Mouse (Mus musculus) spleen, postnatal 4 days (tissue): ENCODE results near the gene Rrp9.

Source experiments
- DNase-seq, 2 experiments: peaks; one replicate each; pipeline ENCODE4 v3.0.0; 2022; ENCODE audit warnings: low spot score in 2 of 2

The Rrp9 gene

DNA sequence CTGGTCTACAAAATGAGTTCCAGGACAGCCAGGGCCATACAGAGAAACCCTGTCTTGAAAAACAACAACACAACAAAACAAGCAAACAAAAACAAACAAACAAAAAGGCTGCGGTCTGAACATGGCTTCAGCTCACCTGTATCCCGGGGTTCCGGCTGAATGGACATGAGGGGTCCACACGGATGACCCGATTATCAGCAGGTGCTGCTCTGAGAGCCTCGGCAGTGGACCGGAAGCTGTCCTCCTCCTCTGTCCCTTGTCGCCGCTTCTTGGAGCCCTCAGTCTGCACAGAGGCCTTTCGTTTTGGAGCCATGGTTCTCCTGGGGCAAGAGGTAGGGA is at the start of gene Rrp9:
Gene Rrp9, plus strand, starts transcription at position 301 of the 339 bp plus-strand sequence.
- no peak for DNase-seq

DNA sequence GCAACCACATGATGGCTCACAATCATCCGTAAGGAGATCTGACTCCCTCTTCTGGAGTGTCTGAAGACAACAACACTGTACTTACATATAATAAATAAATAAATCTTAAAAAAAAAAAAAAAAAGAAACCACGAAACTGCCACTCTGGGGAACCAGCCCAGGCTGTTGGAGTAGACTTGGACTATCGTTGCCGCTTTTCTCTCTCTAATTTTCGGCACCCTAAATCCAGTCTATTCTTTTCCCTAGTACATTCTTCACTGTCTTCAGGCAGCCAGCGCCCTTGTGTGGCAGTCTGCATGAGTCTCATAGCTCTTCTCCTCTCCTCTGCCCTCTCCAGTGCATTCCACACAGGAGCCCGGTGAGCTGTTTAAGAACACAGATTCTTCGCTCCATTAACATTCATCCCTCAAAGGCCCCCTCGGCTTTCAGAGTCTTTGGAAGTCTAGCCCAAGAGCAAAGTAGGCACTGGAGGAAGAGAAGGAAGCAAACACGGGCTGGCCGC is 47.0 kb upstream of the Rrp9 start:
- no peak for DNase-seq

DNA sequence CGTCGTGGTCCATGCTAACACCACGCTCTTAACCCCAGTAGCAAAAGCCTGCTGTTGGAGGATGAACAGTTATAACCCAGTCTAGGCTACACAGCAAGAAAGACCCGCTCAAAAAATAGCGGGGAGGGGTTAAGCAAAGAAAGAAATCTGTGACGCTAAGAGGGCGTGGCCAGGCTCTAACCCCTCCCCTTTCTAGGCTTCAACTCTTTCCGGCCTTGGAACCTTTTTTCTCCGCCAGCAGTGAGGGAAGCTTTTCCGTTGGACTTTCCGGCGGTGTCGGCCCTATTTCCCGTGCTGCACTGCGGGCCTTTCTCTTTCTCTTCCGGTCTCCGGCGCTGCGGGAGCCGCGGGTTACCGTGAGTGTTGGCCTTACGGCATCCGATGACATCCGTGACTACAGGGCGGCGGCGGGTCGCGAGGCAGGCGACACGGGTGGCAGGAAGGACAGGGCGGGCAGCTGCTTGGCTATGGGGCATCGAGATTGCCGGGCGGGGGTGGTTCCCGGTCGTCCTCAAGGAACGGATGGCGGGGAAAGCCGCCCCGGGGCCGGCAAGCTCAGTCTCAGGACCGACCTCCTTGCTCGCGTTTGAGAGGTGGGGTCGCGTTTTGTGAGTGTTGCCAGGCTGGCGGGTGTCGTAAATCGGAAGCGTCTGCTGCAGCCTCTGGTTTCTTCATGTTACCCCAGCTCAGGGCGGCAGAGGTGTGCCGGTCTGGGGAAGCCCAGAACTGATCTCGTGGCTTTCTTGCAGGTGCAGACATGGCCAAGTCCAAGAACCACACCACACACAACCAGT is 46.3 kb upstream of the Rrp9 start, which contains the start of gene Rpl29:
Gene Rpl29, plus strand, starts transcription at position 234 of the 794 bp plus-strand sequence.
- DNase-seq, result peak; percentile 92 to 95

DNA sequence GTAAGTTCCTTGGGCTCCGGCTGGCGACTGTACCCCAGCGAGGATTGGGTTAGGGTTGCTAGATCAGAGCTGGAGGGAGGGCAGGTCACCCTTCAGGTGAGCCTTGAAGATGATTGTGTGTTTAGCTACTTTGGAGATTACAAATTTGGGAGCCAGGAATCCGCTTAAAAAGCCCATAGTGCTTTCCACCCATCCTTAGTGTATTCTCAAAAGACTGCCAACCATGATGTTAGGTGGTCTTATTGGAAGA is 45.8 kb upstream of the Rrp9 start:
- DNase-seq, result no peak

DNA sequence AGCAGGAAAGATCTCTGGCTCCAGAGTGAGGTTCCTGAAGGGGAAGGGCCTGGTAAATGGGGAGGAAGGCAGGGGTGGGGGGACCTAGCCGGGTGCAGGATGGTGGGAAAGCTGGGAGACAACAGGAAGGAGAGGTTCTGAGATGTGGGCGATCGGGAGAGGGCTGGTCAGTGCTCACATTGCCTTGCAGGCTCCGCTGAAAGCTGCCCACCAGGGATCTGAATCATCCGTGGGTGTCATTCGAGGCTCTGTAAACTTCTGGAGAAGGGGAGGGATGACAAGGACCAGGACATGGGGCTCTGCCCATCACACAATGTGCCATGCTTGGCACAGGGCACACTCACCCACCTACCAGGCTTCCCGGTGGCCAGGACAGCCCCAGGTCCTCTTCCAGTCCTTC is 42.4 kb upstream of the Rrp9 start:
- DNase-seq, result no peak

DNA sequence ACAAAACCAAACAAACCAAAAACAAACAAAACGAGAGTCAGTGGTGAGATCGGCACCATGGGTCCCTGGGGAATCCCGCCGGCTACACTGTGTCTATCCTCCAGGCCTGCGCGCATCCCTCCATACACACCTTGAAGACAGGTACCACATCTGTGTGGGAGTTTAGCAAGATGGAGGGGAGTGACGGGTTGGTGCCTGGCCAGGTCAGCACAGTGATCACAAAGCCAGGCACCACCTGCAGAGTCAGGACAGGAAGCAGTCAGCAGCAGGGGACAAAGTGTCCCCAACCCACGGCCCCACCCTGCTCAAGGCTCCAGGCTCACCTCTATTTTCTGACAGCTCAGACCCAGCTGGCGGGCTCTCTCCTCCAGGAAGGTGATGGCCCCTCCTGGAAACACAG is 39.2 kb upstream of the Rrp9 start:
- no peak for DNase-seq

DNA sequence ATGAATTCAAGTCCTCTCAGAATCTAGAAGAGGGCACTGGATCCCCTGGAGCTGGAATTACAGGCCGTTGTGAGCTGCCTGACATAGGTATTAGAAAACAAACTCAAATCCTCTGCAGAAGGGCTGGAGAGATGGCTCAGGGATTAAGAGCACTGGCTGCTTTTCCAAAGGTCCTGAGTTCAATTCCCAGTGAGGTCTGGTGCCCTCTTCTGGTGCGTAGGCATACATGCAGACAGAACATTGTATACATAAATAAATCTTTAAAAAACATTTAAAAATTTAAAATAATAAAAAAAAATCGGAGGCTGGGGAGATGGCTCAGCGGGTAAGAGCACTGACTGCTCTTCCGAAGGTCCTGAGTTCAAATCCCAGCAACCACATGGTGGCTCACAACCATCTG is 33.1 kb upstream of the Rrp9 start:
- DNase-seq, result no peak

DNA sequence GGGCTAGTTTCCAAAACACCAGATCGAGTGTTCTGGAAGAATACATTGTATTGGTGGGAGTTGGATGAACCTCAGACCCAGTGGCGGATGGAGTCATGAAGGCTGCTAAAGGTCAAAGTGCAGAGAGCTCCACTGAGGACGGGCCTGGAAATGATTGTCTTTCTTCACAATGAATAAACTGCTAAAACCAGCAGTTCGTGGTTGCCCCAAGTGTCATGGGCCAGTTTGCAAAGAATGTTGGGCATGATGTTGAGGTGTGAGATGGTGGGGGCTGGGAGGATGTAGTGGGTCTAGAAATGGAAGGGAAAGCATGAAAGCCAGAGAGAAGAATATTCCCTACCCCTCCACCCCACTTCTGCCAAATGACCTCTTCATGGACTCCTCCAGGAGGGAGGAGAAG is 30.9 kb upstream of the Rrp9 start:
- DNase-seq, result no peak

DNA sequence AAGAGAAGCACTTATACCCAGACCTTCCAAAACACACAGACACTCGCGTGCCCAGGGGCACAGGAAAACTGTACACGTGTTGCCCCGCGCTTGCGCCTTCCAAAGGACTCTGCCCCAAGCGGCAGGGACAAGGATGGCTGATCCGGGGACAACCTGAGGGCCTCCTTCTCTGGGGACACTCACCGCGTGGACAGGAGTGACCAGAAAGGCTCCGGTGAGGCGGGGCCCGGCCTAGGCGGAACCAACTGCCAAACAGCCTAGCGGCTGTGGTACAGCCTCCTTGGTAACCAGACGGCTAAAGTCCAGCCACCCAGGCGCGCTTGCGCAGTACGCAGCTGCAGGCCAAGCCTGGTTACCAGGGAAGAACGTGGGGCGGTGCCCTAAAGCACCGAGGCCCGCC is 28.4 kb upstream of the Rrp9 start, which contains the start of the genes Abhd14b and Abhd14a:
Gene Abhd14b, plus strand, starts transcription at position 112 of the 400 bp plus-strand sequence.
Gene Abhd14a, minus strand, starts transcription at position 331 of the 400 bp plus-strand sequence.
- peak; percentile 79 to 88 for DNase-seq

DNA sequence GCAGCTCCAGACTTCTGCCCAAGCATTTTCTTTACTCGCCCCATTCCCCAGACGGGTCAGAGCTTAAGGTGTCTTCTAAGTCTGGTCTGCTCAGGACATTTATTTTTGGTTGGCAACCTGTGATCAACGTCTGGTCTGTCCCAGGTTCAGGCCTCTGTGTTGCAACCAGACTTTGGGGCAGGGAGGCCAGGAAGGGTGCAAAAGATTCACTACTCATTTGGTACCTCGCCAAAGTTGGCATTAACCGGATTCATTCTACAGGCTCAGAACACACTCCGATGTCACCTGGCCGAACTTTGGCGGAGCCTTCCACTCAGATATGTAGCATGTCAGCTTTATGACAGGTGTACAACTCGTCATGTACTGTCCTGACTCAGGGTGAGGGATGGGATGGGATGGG is 27.8 kb upstream of the Rrp9 start:
- no peak for DNase-seq

DNA sequence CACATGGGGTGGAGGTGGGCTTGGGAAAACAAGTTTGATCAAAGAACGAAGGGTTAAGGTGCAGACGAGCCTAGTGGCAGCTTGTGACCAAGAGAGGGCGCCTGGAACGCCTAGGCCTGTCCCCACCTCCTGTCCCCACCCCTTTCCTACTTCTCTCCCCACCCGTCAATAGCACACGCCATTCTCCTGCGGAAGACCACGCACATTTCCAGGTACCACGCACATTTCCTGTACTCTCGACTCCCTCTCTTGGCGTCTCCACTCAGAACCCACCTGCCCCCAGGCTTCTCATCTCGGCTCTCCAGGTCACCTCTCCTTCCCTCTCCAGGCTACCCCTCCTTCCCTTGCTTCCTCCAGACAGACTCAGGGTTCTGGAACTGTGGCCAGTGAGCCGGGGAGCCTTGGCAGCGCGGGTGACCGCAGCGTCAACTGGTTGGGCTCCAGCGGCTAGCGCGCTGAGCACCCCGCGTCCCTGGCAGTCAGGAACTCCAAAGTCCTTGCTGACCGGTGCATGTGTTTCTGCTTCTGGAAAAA is 27.2 kb upstream of the Rrp9 start:
- peak in 1 of 2 experiments; percentile 52 for DNase-seq

DNA sequence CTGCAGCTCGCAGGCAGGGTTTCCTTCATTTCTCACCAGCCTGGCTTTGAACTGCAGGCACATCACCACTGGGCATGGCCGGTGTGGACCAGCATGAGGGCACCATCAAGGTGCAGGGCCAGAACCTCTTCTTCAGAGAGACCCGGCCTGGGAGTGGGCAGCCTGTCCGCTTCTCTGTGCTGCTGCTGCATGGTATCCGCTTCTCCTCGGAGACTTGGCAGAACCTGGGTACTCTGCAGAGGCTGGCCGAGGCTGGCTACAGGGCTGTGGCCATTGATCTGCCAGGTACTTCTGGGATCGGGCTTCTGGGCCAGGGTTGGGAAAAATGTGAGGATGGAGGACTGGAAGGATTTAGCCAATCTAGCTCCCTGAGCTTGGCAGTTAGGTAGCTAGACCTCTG is 25.8 kb upstream of the Rrp9 start:
- DNase-seq, result no peak

DNA sequence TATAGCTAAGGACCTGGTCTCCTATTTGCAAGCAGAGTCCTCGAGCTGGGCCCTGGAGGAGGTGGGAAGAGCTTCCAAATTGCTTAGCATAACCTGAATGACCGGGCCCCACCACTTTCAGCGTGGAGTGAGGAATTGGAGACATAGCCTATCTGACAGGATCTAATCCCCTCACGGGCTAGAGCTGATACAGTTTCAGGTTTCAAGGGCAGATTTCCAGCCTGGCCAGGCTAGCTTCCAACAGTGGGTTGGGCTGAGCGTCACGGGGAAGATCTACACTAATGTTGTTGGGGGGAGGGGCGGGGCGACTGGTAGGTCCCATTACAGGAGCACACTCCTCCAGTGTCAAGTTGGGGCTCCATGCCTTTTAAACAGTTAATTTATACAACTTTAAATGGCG is 25.1 kb upstream of the Rrp9 start:
- no peak for DNase-seq

DNA sequence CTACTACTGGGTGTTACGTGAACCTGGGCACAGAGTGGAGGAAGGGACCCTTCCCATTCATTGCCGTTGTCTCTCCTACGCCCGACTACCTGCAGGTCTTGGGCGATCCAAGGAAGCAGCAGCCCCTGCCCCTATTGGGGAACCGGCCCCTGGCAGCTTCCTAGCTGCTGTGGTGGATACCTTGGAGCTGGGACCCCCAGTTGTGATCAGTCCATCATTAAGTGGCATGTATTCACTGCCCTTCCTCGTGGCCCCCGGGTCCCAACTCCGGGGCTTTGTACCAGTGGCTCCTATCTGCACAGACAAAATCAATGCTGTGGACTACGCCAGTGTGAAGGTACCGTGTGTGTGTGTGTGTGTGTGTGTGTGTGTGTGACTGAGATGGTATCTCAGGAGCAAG is 24.5 kb upstream of the Rrp9 start:
- no peak for DNase-seq

DNA sequence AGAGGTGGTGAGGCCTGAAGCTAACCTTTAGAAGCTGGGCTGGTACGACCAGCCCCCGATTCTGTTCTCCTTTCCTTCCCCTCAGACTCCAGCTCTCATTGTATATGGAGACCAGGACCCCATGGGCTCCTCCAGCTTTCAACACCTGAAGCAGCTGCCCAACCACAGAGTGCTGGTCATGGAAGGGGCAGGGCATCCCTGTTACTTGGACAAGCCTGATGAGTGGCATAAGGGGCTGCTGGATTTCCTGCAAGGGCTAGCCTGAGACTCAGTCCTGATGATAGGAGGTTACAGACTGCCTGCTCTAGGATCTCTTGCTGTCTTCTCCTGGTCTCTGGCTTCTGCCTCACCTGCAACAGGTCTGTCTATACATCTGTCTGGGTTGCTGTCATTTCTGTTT is 23.9 kb upstream of the Rrp9 start:
- no peak for DNase-seq

DNA sequence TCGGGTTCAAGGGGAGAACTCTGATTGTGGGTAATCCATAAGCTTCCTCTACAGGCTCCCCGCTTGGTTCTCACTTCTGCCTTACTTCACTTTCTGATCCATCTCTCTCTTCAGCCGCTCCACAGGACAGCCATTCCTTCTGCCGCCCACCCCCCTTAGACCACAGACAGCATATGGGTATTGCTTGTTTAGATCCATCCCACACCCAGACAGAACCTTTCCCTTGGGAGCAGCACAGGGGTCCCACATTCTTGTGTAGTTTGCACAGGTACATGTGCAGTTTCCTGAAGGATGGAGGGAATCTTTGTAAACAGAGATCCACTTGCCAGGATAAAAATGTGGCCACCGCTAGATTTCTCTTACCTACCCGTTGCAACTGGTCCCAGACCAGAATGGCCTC is 23.4 kb upstream of the Rrp9 start:
- DNase-seq, result no peak

DNA sequence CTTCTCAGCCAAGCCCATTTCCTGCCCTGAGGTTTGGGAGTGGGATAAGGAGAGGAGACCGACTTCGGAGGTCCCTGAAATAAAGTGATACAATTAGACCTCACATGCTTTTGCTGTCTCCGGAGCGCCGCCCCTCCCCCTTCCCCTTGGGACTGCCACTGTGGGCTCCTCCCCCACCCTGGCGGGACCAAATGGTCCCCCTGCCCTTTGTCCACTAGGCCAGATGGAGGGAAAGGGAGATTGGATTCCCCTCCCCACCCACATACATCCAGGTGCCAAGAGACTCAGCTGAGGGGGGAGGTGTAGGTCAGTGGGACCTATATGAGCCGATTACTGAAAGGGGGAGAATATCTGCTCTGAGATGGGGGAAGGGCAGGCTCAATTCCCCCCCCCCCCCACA is 22.9 kb upstream of the Rrp9 start:
- peak in 1 of 2 experiments; percentile 68 for DNase-seq

DNA sequence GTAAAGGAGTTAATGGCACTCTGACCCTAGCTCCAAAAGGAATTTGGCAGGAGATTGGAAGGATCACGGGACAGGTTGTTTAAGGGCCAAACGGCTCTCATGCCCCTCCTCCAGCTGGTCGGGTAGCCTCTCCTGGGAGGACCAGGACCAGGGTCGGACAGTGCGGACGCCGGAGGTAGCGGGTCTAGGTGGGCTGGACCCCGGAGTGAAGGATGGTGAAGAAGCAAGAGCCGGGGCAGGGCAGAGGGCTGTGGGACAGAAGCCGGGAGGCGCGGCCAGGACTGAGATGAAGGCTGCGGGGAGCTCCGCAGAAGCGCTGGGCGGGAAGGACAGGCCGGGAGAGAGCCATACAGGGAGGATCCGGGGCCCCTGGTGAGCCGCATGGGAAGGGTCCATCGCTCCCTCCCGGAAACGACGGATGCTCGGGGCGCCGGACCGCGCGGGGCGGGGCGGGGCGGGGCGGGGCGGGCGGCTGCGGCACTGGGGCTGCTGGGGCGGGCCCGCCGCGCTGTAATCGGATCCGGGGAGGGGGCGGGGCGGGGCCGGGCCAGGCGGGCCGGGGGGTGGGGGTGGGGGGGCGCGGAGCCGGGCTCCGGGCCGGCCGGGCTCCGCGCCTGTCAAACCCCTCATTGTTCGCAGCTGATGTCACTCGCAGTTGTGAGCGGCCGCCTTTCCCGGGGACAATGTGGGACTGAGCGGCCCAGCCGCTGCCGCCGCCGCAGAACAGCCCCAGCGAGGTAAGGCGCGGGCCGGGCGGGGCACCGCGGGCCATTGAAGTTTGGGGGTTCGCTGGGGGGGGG is 22.3 kb upstream of the Rrp9 start, which contains the start of gene Pcbp4:
Gene Pcbp4, plus strand, starts transcription at position 21 of the 800 bp plus-strand sequence.
- DNase-seq, result peak in 1 of 2 experiments; percentile 69

DNA sequence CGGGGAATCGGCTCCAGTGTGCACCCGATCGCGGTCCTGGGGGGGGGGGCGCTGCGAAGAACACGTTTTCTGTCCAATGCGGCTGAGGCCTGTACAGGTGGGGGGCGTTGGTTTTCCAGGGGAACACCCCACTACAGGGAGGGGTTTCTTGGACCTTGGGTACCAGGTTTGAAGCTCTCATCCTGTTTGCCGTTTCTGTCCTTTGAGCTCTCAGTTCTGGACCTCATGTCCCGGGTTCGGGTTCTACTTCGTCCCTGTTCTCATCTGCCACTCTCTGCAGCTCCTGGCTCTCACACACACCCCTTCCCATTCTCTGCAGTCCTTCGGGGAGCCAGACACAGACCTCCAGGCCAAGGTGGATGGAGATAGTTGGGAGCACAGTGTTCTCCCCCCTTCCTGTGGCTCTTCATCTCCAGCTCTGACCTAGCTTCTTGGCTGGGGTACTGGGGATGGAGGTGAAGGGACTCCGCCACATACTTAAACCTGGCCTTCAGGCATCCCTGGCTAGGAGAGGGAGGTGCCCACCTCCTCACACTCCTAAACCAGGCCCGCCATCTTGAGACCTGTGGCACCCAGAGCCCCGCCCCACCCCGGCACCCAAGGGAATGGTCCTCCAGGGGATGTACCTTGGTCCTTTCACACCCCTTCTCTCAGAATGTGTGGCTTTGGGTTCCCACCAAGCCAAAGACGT is 21.5 kb upstream of the Rrp9 start:
- DNase-seq, result no peak

DNA sequence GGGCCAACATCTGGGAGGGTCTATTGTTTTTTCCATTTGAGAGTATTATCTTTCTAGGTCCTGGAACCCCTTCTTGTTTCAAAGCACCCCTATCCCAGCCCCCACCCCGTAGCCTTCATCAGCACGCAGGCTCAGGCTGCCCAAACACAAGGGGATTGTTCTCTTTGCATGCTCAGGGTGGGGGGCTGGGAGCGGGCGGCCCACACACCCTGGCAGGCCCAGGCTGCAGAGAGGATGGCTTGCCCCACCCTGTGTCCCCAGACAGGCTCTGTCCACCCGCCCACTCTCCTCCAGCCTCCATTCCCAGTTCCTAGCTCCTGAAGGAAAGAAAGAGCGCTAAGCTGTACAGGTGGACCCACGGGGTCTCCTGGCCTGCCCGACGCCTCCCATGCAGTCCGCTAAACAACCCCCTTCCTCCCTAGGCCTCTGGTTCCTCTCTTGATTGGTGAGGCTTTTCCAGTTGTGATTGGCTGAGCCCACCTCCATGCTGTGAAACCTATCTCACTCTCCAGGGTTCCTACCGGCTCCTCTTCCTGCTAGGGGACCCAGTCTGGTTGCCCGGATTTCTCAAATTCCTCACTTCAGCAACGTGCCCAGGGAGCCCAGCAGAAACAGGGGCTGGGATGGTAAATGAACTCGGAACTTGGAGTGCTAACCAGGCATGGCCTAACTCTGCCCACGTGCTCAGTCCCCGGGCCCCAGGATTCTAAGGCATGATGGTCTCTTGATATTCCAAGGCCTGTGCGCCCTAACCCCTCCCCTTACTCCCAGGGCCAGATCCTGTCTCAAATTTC is 20.7 kb upstream of the Rrp9 start:
- no peak for DNase-seq
